Mouse (Mus musculus): ENCODE data around the gene Gal3st4. TPM values are rescaled to one million over a fixed set of nuclear protein-coding genes. Genes with fewer than 3 reads are reported as not detected.

The Gal3st4 gene
- polyA plus RNA-seq, 1 experiment from 2014 or later, result 2.3 TPM

- WGBS, result under 1% methylated on average over 70 of the region's 71 CpGs
- Histone ChIP-seq H3K4me1 (ENCODE audit: insufficient read depth, low read length) (peaks cover 25% of the 10 kb centered on the region), H3K27ac (ENCODE audit: low read length) (peak within 1 kb of the TSS; percentile 61), H3K36me3 (ENCODE audit: insufficient read depth, low read length) (peaks cover 38% of the 10 kb centered on the region), H3K4me2 (replicated peaks; ENCODE audit: low read depth, low read length) (peak within 1 kb of the TSS; percentile 98), H3K9ac (replicated peaks; ENCODE audit: low read length) (peak within 1 kb of the TSS; percentile 96), H3K9me3 (ENCODE audit: low read length) (no peaks in the 10 kb centered on the region), H3K27me3 (ENCODE audit: insufficient read depth, low read length) (no peaks in the 10 kb centered on the region), H3K4me3 (ENCODE audit: low read length) (peak within 1 kb of the TSS; percentile 91)
- peak; percentile 91 for ATAC-seq (ENCODE audit: low FRiP score, low TSS enrichment)
Observed at GRCm38 (mm10) chr5:138263260-138264206, 9.1 kb downstream of the Gal3st4 start, which contains the start of gene BC037034. Gene BC037034 (minus strand): TSS chr5:138264033.

- no peaks in the 10 kb centered on the region for H3K27me3 ChIP-seq (ENCODE audit: insufficient read depth, low read length)
- no peaks in the 10 kb centered on the region for H3K9me3 ChIP-seq (ENCODE audit: low read length)
- no peak overlapping the region; the same call in 1 of the 2 replicates for H3K27ac ChIP-seq (ENCODE audit: low read length)
- peaks cover 25% of the 10 kb centered on the region for H3K4me1 ChIP-seq (ENCODE audit: insufficient read depth, low read length)
- 62% methylated on average over 18 of the region's 18 CpGs for WGBS
- peak overlapping the region; percentile 98 for H3K4me2 ChIP-seq (replicated peaks; ENCODE audit: low read depth, low read length)
- peaks cover 41% of the 10 kb centered on the region for H3K36me3 ChIP-seq (ENCODE audit: insufficient read depth, low read length)
- ATAC-seq (ENCODE audit: low FRiP score, low TSS enrichment), result no peak
- H3K4me3 ChIP-seq (ENCODE audit: low read length), result peak overlapping the region; percentile 91
- H3K9ac ChIP-seq (replicated peaks; ENCODE audit: low read length), result peak overlapping the region; percentile 96
Observed at GRCm38 (mm10) chr5:138262582-138263240, 9.9 kb downstream of the Gal3st4 start.

- WGBS, result 74% methylated on average over 4 of the region's 4 CpGs
- H3K27ac ChIP-seq (ENCODE audit: low read length), result no peak overlapping the region
- no peak overlapping the region for H3K9ac ChIP-seq (replicated peaks; ENCODE audit: low read length)
- H3K36me3 ChIP-seq (ENCODE audit: insufficient read depth, low read length), result peaks cover 41% of the 10 kb centered on the region
- no peak overlapping the region for H3K4me2 ChIP-seq (replicated peaks; ENCODE audit: low read depth, low read length)
- no peak for ATAC-seq (ENCODE audit: low FRiP score, low TSS enrichment)
- H3K27me3 ChIP-seq (ENCODE audit: insufficient read depth, low read length), result no peaks in the 10 kb centered on the region
- H3K4me3 ChIP-seq (ENCODE audit: low read length), result no peak overlapping the region
- H3K4me1 ChIP-seq (ENCODE audit: insufficient read depth, low read length), result peaks cover 25% of the 10 kb centered on the region
- no peaks in the 10 kb centered on the region for H3K9me3 ChIP-seq (ENCODE audit: low read length)
Observed at GRCm38 (mm10) chr5:138262001-138262400, 10.6 kb downstream of the Gal3st4 start.

- H3K27me3 ChIP-seq (ENCODE audit: insufficient read depth, low read length), result no peaks in the 10 kb centered on the region
- no peak for ATAC-seq (ENCODE audit: low FRiP score, low TSS enrichment)
- H3K4me2 ChIP-seq (replicated peaks; ENCODE audit: low read depth, low read length), result no peak overlapping the region
- H3K4me1 ChIP-seq (ENCODE audit: insufficient read depth, low read length), result peaks cover 32% of the 10 kb centered on the region
- H3K9me3 ChIP-seq (ENCODE audit: low read length), result no peaks in the 10 kb centered on the region
- H3K9ac ChIP-seq (replicated peaks; ENCODE audit: low read length), result no peak overlapping the region
- peaks cover 36% of the 10 kb centered on the region for H3K36me3 ChIP-seq (ENCODE audit: insufficient read depth, low read length)
- H3K4me3 ChIP-seq (ENCODE audit: low read length), result no peak overlapping the region
- H3K27ac ChIP-seq (ENCODE audit: low read length), result no peak overlapping the region
- WGBS, result 88% methylated on average over 11 of the region's 11 CpGs
Observed at GRCm38 (mm10) chr5:138260834-138261233, 11.8 kb downstream of the Gal3st4 start.

GRCm38 (mm10) chr5:138260051-138260450 lies 12.6 kb downstream of the Gal3st4 start:
- 87% methylated on average over 10 of the region's 10 CpGs for WGBS
- no peak overlapping the region for H3K27ac ChIP-seq (ENCODE audit: low read length)
- H3K4me2 ChIP-seq (replicated peaks; ENCODE audit: low read depth, low read length), result no peak overlapping the region
- no peak for ATAC-seq (ENCODE audit: low FRiP score, low TSS enrichment)
- H3K4me3 ChIP-seq (ENCODE audit: low read length), result no peak overlapping the region
- peaks cover 34% of the 10 kb centered on the region for H3K36me3 ChIP-seq (ENCODE audit: insufficient read depth, low read length)
- no peaks in the 10 kb centered on the region for H3K9me3 ChIP-seq (ENCODE audit: low read length)
- H3K27me3 ChIP-seq (ENCODE audit: insufficient read depth, low read length), result no peaks in the 10 kb centered on the region
- no peak overlapping the region for H3K9ac ChIP-seq (replicated peaks; ENCODE audit: low read length)
- H3K4me1 ChIP-seq (ENCODE audit: insufficient read depth, low read length), result peaks cover 30% of the 10 kb centered on the region

- 53% methylated on average over 7 of the region's 7 CpGs for WGBS
- Histone ChIP-seq H3K4me1 (ENCODE audit: insufficient read depth, low read length) (peaks cover 27% of the 10 kb centered on the region), H3K4me2 (replicated peaks; ENCODE audit: low read depth, low read length) (no peak overlapping the region), H3K36me3 (ENCODE audit: insufficient read depth, low read length) (peaks cover 34% of the 10 kb centered on the region), H3K9me3 (ENCODE audit: low read length) (no peaks in the 10 kb centered on the region), H3K27me3 (ENCODE audit: insufficient read depth, low read length) (no peaks in the 10 kb centered on the region), H3K9ac (replicated peaks; ENCODE audit: low read length) (no peak overlapping the region), H3K4me3 (ENCODE audit: low read length) (no peak overlapping the region), H3K27ac (ENCODE audit: low read length) (no peak overlapping the region)
- no peak for ATAC-seq (ENCODE audit: low FRiP score, low TSS enrichment)
Observed at GRCm38 (mm10) chr5:138258993-138259392, 13.6 kb downstream of the Gal3st4 start.

- H3K27ac ChIP-seq (ENCODE audit: low read length), result no peak overlapping the region
- H3K4me3 ChIP-seq (ENCODE audit: low read length), result no peak overlapping the region
- 70% methylated on average over 6 of the region's 6 CpGs for WGBS
- H3K9me3 ChIP-seq (ENCODE audit: low read length), result no peaks in the 10 kb centered on the region
- H3K27me3 ChIP-seq (ENCODE audit: insufficient read depth, low read length), result no peaks in the 10 kb centered on the region
- ATAC-seq (ENCODE audit: low FRiP score, low TSS enrichment), result no peak
- no peak overlapping the region for H3K9ac ChIP-seq (replicated peaks; ENCODE audit: low read length)
- H3K36me3 ChIP-seq (ENCODE audit: insufficient read depth, low read length), result peaks cover 34% of the 10 kb centered on the region
- H3K4me2 ChIP-seq (replicated peaks; ENCODE audit: low read depth, low read length), result no peak overlapping the region
- peaks cover 27% of the 10 kb centered on the region for H3K4me1 ChIP-seq (ENCODE audit: insufficient read depth, low read length)
Observed at GRCm38 (mm10) chr5:138258542-138258941, 14.1 kb downstream of the Gal3st4 start.

- H3K27ac ChIP-seq (ENCODE audit: low read length), result no peak overlapping the region
- peaks cover 25% of the 10 kb centered on the region for H3K4me1 ChIP-seq (ENCODE audit: insufficient read depth, low read length)
- H3K27me3 ChIP-seq (ENCODE audit: insufficient read depth, low read length), result no peaks in the 10 kb centered on the region
- peaks cover 34% of the 10 kb centered on the region for H3K36me3 ChIP-seq (ENCODE audit: insufficient read depth, low read length)
- H3K4me3 ChIP-seq (ENCODE audit: low read length), result no peak overlapping the region
- 0 out of 2 replicates have a peak, but pooled peaks cover 2% of the 10 kb centered on the region for H3K9me3 ChIP-seq (ENCODE audit: low read length)
- H3K9ac ChIP-seq (replicated peaks; ENCODE audit: low read length), result no peak overlapping the region
- no peak for ATAC-seq (ENCODE audit: low FRiP score, low TSS enrichment)
- 90% methylated on average over 3 of the region's 3 CpGs for WGBS
- H3K4me2 ChIP-seq (replicated peaks; ENCODE audit: low read depth, low read length), result no peak overlapping the region
Observed at GRCm38 (mm10) chr5:138258078-138258477, 14.6 kb downstream of the Gal3st4 start.

- no peaks in the 10 kb centered on the region for H3K27me3 ChIP-seq (ENCODE audit: insufficient read depth, low read length)
- no peak overlapping the region for H3K9ac ChIP-seq (replicated peaks; ENCODE audit: low read length)
- H3K4me1 ChIP-seq (ENCODE audit: insufficient read depth, low read length), result peaks cover 20% of the 10 kb centered on the region
- 89% methylated on average over 4 of the region's 4 CpGs for WGBS
- H3K36me3 ChIP-seq (ENCODE audit: insufficient read depth, low read length), result peaks cover 34% of the 10 kb centered on the region
- no peak overlapping the region for H3K4me3 ChIP-seq (ENCODE audit: low read length)
- H3K9me3 ChIP-seq (ENCODE audit: low read length), result 0 out of 2 replicates have a peak, but pooled peaks cover 4% of the 10 kb centered on the region
- H3K27ac ChIP-seq (ENCODE audit: low read length), result no peak overlapping the region
- ATAC-seq (ENCODE audit: low FRiP score, low TSS enrichment), result no peak
- H3K4me2 ChIP-seq (replicated peaks; ENCODE audit: low read depth, low read length), result no peak overlapping the region
Observed at GRCm38 (mm10) chr5:138257585-138257978, 15.1 kb downstream of the Gal3st4 start.

Measured in kidney, embryonic 16.5 days (tissue).